Mouse (Mus musculus): Measurements from ENCODE around the gene Cd163l1. TPM values are rescaled to one million over a fixed set of nuclear protein-coding genes. Genes with fewer than 3 reads are reported as not detected.

The Cd163l1 gene
- polyA plus RNA-seq (2015; fragmentation: Nextera tagmentation; extraction: Ambion mirVana): 0.05 TPM in 2 replicates

GRCm38 (mm10) chr7:140217967-140218366 lies at the start of gene Cd163l1:
Cd163l1 (plus strand) TSS chr7:140218267.
- H3K36me3 ChIP-seq (ENCODE audit: insufficient read depth, low read length): no peaks in the 10 kb centered on the region

GRCm38 (mm10) chr7:140169386-140169785 lies 48.7 kb upstream of the Cd163l1 start:
- no peak for TF ChIP-seq CTCF (IDR thresholded peaks at IDR 0.05; ENCODE audit: low read depth)
- DNase-seq (ENCODE audit: low spot score): no peak
- Histone ChIP-seq H3K27ac (no peak overlapping the region), H3K36me3 (ENCODE audit: insufficient read depth, low read length) (no peaks in the 10 kb centered on the region), H3K27me3 (ENCODE audit: insufficient read depth, low read length) (no peaks in the 10 kb centered on the region), H3K4me3 (replicated peaks; ENCODE audit: low read depth, low read length) (no peak overlapping the region), H3K4me2 (ENCODE audit: low read length) (no peak overlapping the region), H3K4me1 (replicated peaks; ENCODE audit: insufficient read depth, low read length) (no peaks in the 10 kb centered on the region), H3K9me3 (replicated peaks; ENCODE audit: low read length) (no peaks in the 10 kb centered on the region; the same call in 1 of the 2 replicates), H3K9ac (ENCODE audit: low read depth, low read length) (no peak overlapping the region)
- ATAC-seq (replicated peaks; ENCODE audit: low FRiP score, low read depth): no peak
- 70% methylated on average over 4 of the region's 4 CpGs for WGBS

More at GRCm38 (mm10) chr7:140217967-140218366, at the start of gene Cd163l1:
- DNase-seq (ENCODE audit: low spot score): no peak
- ATAC-seq (replicated peaks; ENCODE audit: low FRiP score, low read depth): no peak
- Histone ChIP-seq H3K27me3 (ENCODE audit: insufficient read depth, low read length) (no peaks in the 10 kb centered on the region), H3K9me3 (replicated peaks; ENCODE audit: low read length) (no peaks in the 10 kb centered on the region), H3K4me3 (replicated peaks; ENCODE audit: low read depth, low read length) (no peak within 1 kb of the TSS), H3K4me2 (ENCODE audit: low read length) (no peak within 1 kb of the TSS), H3K4me1 (replicated peaks; ENCODE audit: insufficient read depth, low read length) (no peaks in the 10 kb centered on the region), H3K9ac (ENCODE audit: low read depth, low read length) (no peak within 1 kb of the TSS), H3K27ac (no peak within 1 kb of the TSS)
- TF ChIP-seq CTCF (IDR thresholded peaks at IDR 0.05; ENCODE audit: low read depth): no peak
- WGBS: 90% methylated on average over 2 of the region's 2 CpGs

- Histone ChIP-seq H3K27ac (no peak overlapping the region), H3K36me3 (ENCODE audit: insufficient read depth, low read length) (no peaks in the 10 kb centered on the region), H3K9ac (ENCODE audit: low read depth, low read length) (no peak overlapping the region), H3K4me3 (replicated peaks; ENCODE audit: low read depth, low read length) (no peak overlapping the region), H3K4me1 (replicated peaks; ENCODE audit: insufficient read depth, low read length) (no peaks in the 10 kb centered on the region), H3K4me2 (ENCODE audit: low read length) (no peak overlapping the region), H3K9me3 (replicated peaks; ENCODE audit: low read length) (no peaks in the 10 kb centered on the region; the same call in 1 of the 2 replicates), H3K27me3 (ENCODE audit: insufficient read depth, low read length) (no peaks in the 10 kb centered on the region)
- no peak for DNase-seq (ENCODE audit: low spot score)
- WGBS: 89% methylated on average over 3 of the region's 3 CpGs
- TF ChIP-seq CTCF (IDR thresholded peaks at IDR 0.05; ENCODE audit: low read depth): no peak
- no peak for ATAC-seq (replicated peaks; ENCODE audit: low FRiP score, low read depth)
Measured at GRCm38 (mm10) chr7:140170863-140171262, 47.2 kb upstream of the Cd163l1 start.

GRCm38 (mm10) chr7:140172936-140173335 lies 45.1 kb upstream of the Cd163l1 start, which contains the start of gene Olfr523:
Olfr523 (plus strand) TSS chr7:140173217.
- no peak for TF ChIP-seq CTCF (IDR thresholded peaks at IDR 0.05; ENCODE audit: low read depth)
- Histone ChIP-seq H3K4me2 (ENCODE audit: low read length) (no peak within 1 kb of the TSS), H3K4me1 (replicated peaks; ENCODE audit: insufficient read depth, low read length) (no peaks in the 10 kb centered on the region), H3K9ac (ENCODE audit: low read depth, low read length) (no peak within 1 kb of the TSS), H3K4me3 (replicated peaks; ENCODE audit: low read depth, low read length) (no peak within 1 kb of the TSS), H3K27ac (no peak within 1 kb of the TSS), H3K9me3 (replicated peaks; ENCODE audit: low read length) (no peaks in the 10 kb centered on the region), H3K27me3 (ENCODE audit: insufficient read depth, low read length) (no peaks in the 10 kb centered on the region), H3K36me3 (ENCODE audit: insufficient read depth, low read length) (no peaks in the 10 kb centered on the region)
- 47% methylated on average over 1 of the region's 1 CpGs for WGBS
- ATAC-seq (replicated peaks; ENCODE audit: low FRiP score, low read depth): no peak
- DNase-seq (ENCODE audit: low spot score): no peak

GRCm38 (mm10) chr7:140179176-140179575 lies 38.9 kb upstream of the Cd163l1 start:
- DNase-seq (ENCODE audit: low spot score) (no peak), ATAC-seq (replicated peaks; ENCODE audit: low FRiP score, low read depth) (no peak)
- no peak overlapping the region for H3K4me2 ChIP-seq (ENCODE audit: low read length)
- no peaks in the 10 kb centered on the region for H3K9me3 ChIP-seq (replicated peaks; ENCODE audit: low read length)
- 65% methylated on average over 2 of the region's 2 CpGs for WGBS
- H3K4me1 ChIP-seq (replicated peaks; ENCODE audit: insufficient read depth, low read length): no peaks in the 10 kb centered on the region
- H3K27ac ChIP-seq: no peak overlapping the region
- H3K36me3 ChIP-seq (ENCODE audit: insufficient read depth, low read length): no peaks in the 10 kb centered on the region
- H3K4me3 ChIP-seq (replicated peaks; ENCODE audit: low read depth, low read length): no peak overlapping the region
- no peak for TF ChIP-seq CTCF (IDR thresholded peaks at IDR 0.05; ENCODE audit: low read depth)
- no peaks in the 10 kb centered on the region for H3K27me3 ChIP-seq (ENCODE audit: insufficient read depth, low read length)
- no peak overlapping the region for H3K9ac ChIP-seq (ENCODE audit: low read depth, low read length)

- no peak for DNase-seq (ENCODE audit: low spot score)
- Histone ChIP-seq H3K4me1 (replicated peaks; ENCODE audit: insufficient read depth, low read length) (no peaks in the 10 kb centered on the region), H3K4me2 (ENCODE audit: low read length) (no peak overlapping the region), H3K27ac (no peak overlapping the region), H3K27me3 (ENCODE audit: insufficient read depth, low read length) (no peaks in the 10 kb centered on the region), H3K4me3 (replicated peaks; ENCODE audit: low read depth, low read length) (no peak overlapping the region), H3K9me3 (replicated peaks; ENCODE audit: low read length) (no peaks in the 10 kb centered on the region), H3K9ac (ENCODE audit: low read depth, low read length) (no peak overlapping the region), H3K36me3 (ENCODE audit: insufficient read depth, low read length) (no peaks in the 10 kb centered on the region)
- TF ChIP-seq CTCF (IDR thresholded peaks at IDR 0.05; ENCODE audit: low read depth): no peak
- WGBS: 72% methylated on average over 2 of the region's 2 CpGs
- no peak for ATAC-seq (replicated peaks; ENCODE audit: low FRiP score, low read depth)
Measured at GRCm38 (mm10) chr7:140180692-140181091, 37.4 kb upstream of the Cd163l1 start.

GRCm38 (mm10) chr7:140184206-140184605 lies 33.9 kb upstream of the Cd163l1 start:
- H3K9ac ChIP-seq (ENCODE audit: low read depth, low read length): no peak overlapping the region
- ATAC-seq (replicated peaks; ENCODE audit: low FRiP score, low read depth): no peak

More at GRCm38 (mm10) chr7:140184206-140184605, 33.9 kb upstream of the Cd163l1 start:
- DNase-seq (ENCODE audit: low spot score): no peak
- Histone ChIP-seq H3K4me1 (replicated peaks; ENCODE audit: insufficient read depth, low read length) (no peaks in the 10 kb centered on the region), H3K4me3 (replicated peaks; ENCODE audit: low read depth, low read length) (no peak overlapping the region), H3K36me3 (ENCODE audit: insufficient read depth, low read length) (no peaks in the 10 kb centered on the region), H3K27ac (no peak overlapping the region), H3K4me2 (ENCODE audit: low read length) (no peak overlapping the region), H3K27me3 (ENCODE audit: insufficient read depth, low read length) (no peaks in the 10 kb centered on the region), H3K9me3 (replicated peaks; ENCODE audit: low read length) (no peaks in the 10 kb centered on the region)
- no peak for TF ChIP-seq CTCF (IDR thresholded peaks at IDR 0.05; ENCODE audit: low read depth)
- WGBS: 78% methylated on average over 4 of the region's 4 CpGs

Measured in kidney, postnatal 0 days (tissue).